Mouse (Mus musculus): ENCODE results near the gene Slc25a41. TPM values are rescaled to one million over a fixed set of nuclear protein-coding genes. Genes with fewer than 3 reads are reported as not detected.

Gene Slc25a41
- polyA plus RNA-seq, 1 experiment from 2014 or later, result not detected

DNA sequence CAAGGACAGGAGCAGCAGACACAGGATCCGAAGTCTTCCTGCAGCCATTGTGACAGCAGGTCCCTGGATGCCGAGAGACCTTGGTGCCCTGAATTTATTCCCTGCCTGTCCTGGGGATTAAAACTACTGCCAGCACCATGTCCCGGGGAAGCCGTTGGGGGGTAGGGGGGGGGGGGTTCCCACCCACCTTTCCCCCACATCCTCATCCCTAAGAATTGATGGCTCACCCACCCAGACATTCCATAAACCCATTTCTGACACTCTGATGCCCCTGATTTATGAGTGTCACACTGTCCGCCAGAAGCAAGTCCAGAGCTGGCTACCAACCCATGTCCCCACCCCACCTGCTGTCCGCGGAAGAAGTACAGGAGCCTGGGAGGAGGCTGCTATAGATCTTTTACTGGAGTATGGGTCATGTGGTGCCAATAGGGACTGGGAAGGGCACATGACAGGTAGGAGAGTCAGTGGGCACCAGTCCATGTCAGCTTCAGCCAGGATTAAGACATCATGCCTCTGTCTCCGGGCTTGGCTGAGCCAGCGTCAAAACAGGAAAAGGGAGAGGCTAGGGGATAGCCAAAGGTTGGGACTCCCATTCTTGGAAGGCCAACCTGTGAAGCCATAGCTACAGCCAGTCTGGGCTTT lies 41.4 kb downstream of the Slc25a41 start, which contains the start of gene Pspn:
TSS of gene Pspn (minus strand) at position 51 of the 642 bp plus-strand sequence.
- no peak for TF ChIP-seq EP300 (IDR thresholded peaks at IDR 0.05)
- TF ChIP-seq CTCF (IDR thresholded peaks at IDR 0.05), result no peak
- Histone ChIP-seq H3K9ac (replicated peaks; ENCODE audit: low read depth) (no peak within 1 kb of the TSS), H3K27me3 (replicated peaks; ENCODE audit: insufficient read depth, low read length) (no peaks in the 10 kb centered on the region), H3K4me3 (ENCODE audit: low read depth, low read length) (no peak within 1 kb of the TSS), H3K4me1 (ENCODE audit: insufficient read depth, low read depth, low read length) (no peaks in the 10 kb centered on the region; the same call in 1 of the 2 replicates), H3K36me3 (ENCODE audit: insufficient read depth, low read length) (peaks cover 17% of the 10 kb centered on the region), H3K9me3 (ENCODE audit: low read length) (no peaks in the 10 kb centered on the region), H3K4me2 (replicated peaks; ENCODE audit: low read depth, low read length) (no peak within 1 kb of the TSS), H3K27ac (ENCODE audit: low read length) (no peak within 1 kb of the TSS)
- WGBS, result 87% methylated on average over 9 of the region's 9 CpGs
- ATAC-seq (no peak), DNase-seq (ENCODE audit: low spot score) (no peak)

DNA sequence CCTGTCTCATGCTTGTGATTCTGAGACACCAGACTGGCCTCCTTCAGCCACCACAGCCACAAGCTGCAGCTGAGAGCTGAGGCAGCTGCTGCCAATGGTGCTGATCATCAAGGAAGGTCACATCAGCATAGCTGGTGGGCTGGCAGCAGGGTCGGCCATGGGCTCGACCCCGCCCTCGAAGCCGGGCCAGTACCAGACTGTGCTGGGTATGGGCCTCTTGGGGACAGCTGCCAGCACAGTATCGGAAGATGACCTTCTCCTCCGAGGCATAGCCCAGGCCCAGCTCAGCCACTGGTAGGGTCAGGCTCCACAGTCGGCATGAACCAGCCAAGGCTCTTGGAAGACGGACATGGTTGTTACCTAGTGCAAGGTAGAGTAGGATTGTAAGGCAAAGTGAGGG lies 42.0 kb downstream of the Slc25a41 start:
- Histone ChIP-seq H3K9me3 (ENCODE audit: low read length) (no peaks in the 10 kb centered on the region), H3K27ac (ENCODE audit: low read length) (no peak overlapping the region), H3K27me3 (replicated peaks; ENCODE audit: insufficient read depth, low read length) (no peaks in the 10 kb centered on the region), H3K4me3 (ENCODE audit: low read depth, low read length) (no peak overlapping the region), H3K9ac (replicated peaks; ENCODE audit: low read depth) (no peak overlapping the region), H3K36me3 (ENCODE audit: insufficient read depth, low read length) (peaks cover 15% of the 10 kb centered on the region), H3K4me2 (replicated peaks; ENCODE audit: low read depth, low read length) (no peak overlapping the region), H3K4me1 (ENCODE audit: insufficient read depth, low read depth, low read length) (no peaks in the 10 kb centered on the region; the same call in 1 of the 2 replicates)
- WGBS, result 94% methylated on average over 9 of the region's 9 CpGs
- DNase-seq (ENCODE audit: low spot score) (no peak), ATAC-seq (no peak)
- TF ChIP-seq EP300 (IDR thresholded peaks at IDR 0.05) (no peak), CTCF (IDR thresholded peaks at IDR 0.05) (no peak)

- Histone ChIP-seq H3K4me2 (replicated peaks; ENCODE audit: low read depth, low read length) (peak within 1 kb of the TSS; percentile 59), H3K27ac (ENCODE audit: low read length) (peak within 1 kb of the TSS; percentile 59), H3K27me3 (replicated peaks; ENCODE audit: insufficient read depth, low read length) (no peaks in the 10 kb centered on the region), H3K4me3 (ENCODE audit: low read depth, low read length) (peak within 1 kb of the TSS; percentile 74), H3K4me1 (ENCODE audit: insufficient read depth, low read depth, low read length) (no peaks in the 10 kb centered on the region; the same call in 1 of the 2 replicates), H3K36me3 (ENCODE audit: insufficient read depth, low read length) (peaks cover 11% of the 10 kb centered on the region; the same call in 1 of the 2 replicates), H3K9ac (replicated peaks; ENCODE audit: low read depth) (peak within 1 kb of the TSS; percentile 34), H3K9me3 (ENCODE audit: low read length) (no peaks in the 10 kb centered on the region)
- WGBS, result under 1% methylated on average over 37 of the region's 38 CpGs
- DNase-seq (ENCODE audit: low spot score), result peak; percentile 100
- ATAC-seq, result peak; percentile 100
- TF ChIP-seq CTCF (IDR thresholded peaks at IDR 0.05) (peak; percentile 90), EP300 (IDR thresholded peaks at IDR 0.05) (no peak; the same call in 1 of the 2 replicates)
Measured at GRCm38 (mm10) chr17:56997029-56997667, 44.3 kb downstream of the Slc25a41 start, which contains the start of gene Alkbh7. Gene Alkbh7, plus strand, starts transcription at chr17:56997339.

- 65% methylated on average over 2 of the region's 2 CpGs for WGBS
- no peak overlapping the region for H3K4me2 ChIP-seq (replicated peaks; ENCODE audit: low read depth, low read length)
- H3K36me3 ChIP-seq (ENCODE audit: insufficient read depth, low read length), result peaks cover 11% of the 10 kb centered on the region; the same call in 1 of the 2 replicates
- H3K27ac ChIP-seq (ENCODE audit: low read length), result no peak overlapping the region
- H3K27me3 ChIP-seq (replicated peaks; ENCODE audit: insufficient read depth, low read length), result no peaks in the 10 kb centered on the region
- H3K4me1 ChIP-seq (ENCODE audit: insufficient read depth, low read depth, low read length), result no peaks in the 10 kb centered on the region; the same call in 1 of the 2 replicates
- no peak overlapping the region for H3K4me3 ChIP-seq (ENCODE audit: low read depth, low read length)
- DNase-seq (ENCODE audit: low spot score), result no peak
- H3K9me3 ChIP-seq (ENCODE audit: low read length), result no peaks in the 10 kb centered on the region
- no peak overlapping the region for H3K9ac ChIP-seq (replicated peaks; ENCODE audit: low read depth)
- ATAC-seq, result no peak
- TF ChIP-seq CTCF (IDR thresholded peaks at IDR 0.05) (no peak), EP300 (IDR thresholded peaks at IDR 0.05) (no peak)
Measured at GRCm38 (mm10) chr17:56996506-56996905, 44.9 kb downstream of the Slc25a41 start.

- no peak for TF ChIP-seq CTCF (IDR thresholded peaks at IDR 0.05)
- TF ChIP-seq EP300 (IDR thresholded peaks at IDR 0.05), result no peak
- Histone ChIP-seq H3K27ac (ENCODE audit: low read length) (no peak overlapping the region), H3K36me3 (ENCODE audit: insufficient read depth, low read length) (peaks cover 11% of the 10 kb centered on the region; the same call in 1 of the 2 replicates), H3K4me2 (replicated peaks; ENCODE audit: low read depth, low read length) (no peak overlapping the region), H3K4me1 (ENCODE audit: insufficient read depth, low read depth, low read length) (no peaks in the 10 kb centered on the region; the same call in 1 of the 2 replicates), H3K27me3 (replicated peaks; ENCODE audit: insufficient read depth, low read length) (no peaks in the 10 kb centered on the region), H3K9ac (replicated peaks; ENCODE audit: low read depth) (no peak overlapping the region), H3K4me3 (ENCODE audit: low read depth, low read length) (no peak overlapping the region), H3K9me3 (ENCODE audit: low read length) (no peaks in the 10 kb centered on the region)
- no peak for ATAC-seq
- no peak for DNase-seq (ENCODE audit: low spot score)
- 82% methylated on average over 8 of the region's 8 CpGs for WGBS
Measured at GRCm38 (mm10) chr17:56995046-56995445, 46.4 kb downstream of the Slc25a41 start.

DNA sequence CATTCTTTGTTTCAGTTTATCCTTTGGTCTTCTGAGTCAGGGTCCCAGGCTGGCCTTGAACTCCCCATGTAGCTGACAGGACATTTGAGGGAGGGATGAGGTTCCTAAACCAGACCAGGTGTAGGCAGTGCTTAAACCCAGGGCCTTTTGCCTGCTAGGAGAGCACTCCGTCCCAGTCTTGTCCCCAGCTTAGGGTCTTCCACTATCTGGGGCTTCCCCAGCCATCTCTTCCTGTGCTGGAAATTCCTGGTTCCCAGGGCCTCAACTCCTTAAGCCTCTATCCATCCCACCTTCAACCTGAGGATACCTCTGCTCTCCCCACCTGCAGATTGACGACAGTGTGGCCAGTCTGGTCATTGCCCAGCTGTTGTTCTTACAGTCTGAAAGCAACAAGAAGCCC lies 50.5 kb downstream of the Slc25a41 start:
- H3K4me1 ChIP-seq (ENCODE audit: insufficient read depth, low read depth, low read length), result no peaks in the 10 kb centered on the region
- peak overlapping the region; percentile 83; the same call in 1 of the 2 replicates for H3K4me2 ChIP-seq (replicated peaks; ENCODE audit: low read depth, low read length)
- H3K4me3 ChIP-seq (ENCODE audit: low read depth, low read length), result peak overlapping the region; percentile 59
- DNase-seq (ENCODE audit: low spot score) (no peak), ATAC-seq (no peak)
- no peak for TF ChIP-seq CTCF (IDR thresholded peaks at IDR 0.05)
- no peak for TF ChIP-seq EP300 (IDR thresholded peaks at IDR 0.05)
- H3K36me3 ChIP-seq (ENCODE audit: insufficient read depth, low read length), result peaks cover 8% of the 10 kb centered on the region; the same call in 1 of the 2 replicates
- no peaks in the 10 kb centered on the region for H3K9me3 ChIP-seq (ENCODE audit: low read length)
- H3K27me3 ChIP-seq (replicated peaks; ENCODE audit: insufficient read depth, low read length), result no peaks in the 10 kb centered on the region
- no peak overlapping the region for H3K27ac ChIP-seq (ENCODE audit: low read length)
- no peak overlapping the region for H3K9ac ChIP-seq (replicated peaks; ENCODE audit: low read depth)
- WGBS, result 72% methylated on average over 2 of the region's 2 CpGs

Data from lung, postnatal 0 days (tissue).